Mouse (Mus musculus) left cerebral cortex, postnatal 4 days (tissue): Measurements from ENCODE around the gene Mpg. TPM values are rescaled to one million over a fixed set of nuclear protein-coding genes. Genes with fewer than 3 reads are reported as not detected.
A peak's percentile ranks its signal among the peaks of the same experiment; 100 is the strongest.

Source experiments
- DNase-seq: peaks from one replicate; pipeline ENCODE4 v3.0.0-alpha.2; 2022
- intact Hi-C: fragments of 180-260 bp; cut with DNase I; formaldehyde crosslinking; loops from one replicate; pipeline ENCODE4 v1.15.1; 2025
- total RNA-seq, 2 experiments: library from RNA; stranded (reverse); gene quantifications; 2 replicates each; pipeline ENCODE4 v1.2.3; 2021

Mpg gene
- 10 to 100 TPM; 21.5 to 22.5 TPM for total RNA-seq

- DNase-seq = peak; percentile 90
- intact Hi-C loops = no loop called here
Observed at GRCm38 (mm10) chr11:32226124-32226871, at the start of gene Mpg. Gene Mpg, plus strand, starts transcription at chr11:32226505.

- DNase-seq = no peak
- intact Hi-C loops = no loop called here
Observed at GRCm38 (mm10) chr11:32178506-32178905, 47.8 kb upstream of the Mpg start.

- intact Hi-C loops = loop anchor here (5.0 kb wide), 1 partner anchor 56 kb away; no protein-coding TSS in a partner anchor
- no peak for DNase-seq
Observed at GRCm38 (mm10) chr11:32181246-32181645, 45.1 kb upstream of the Mpg start.

GRCm38 (mm10) chr11:32181973-32182868 is 44.1 kb upstream of the Mpg start:
- peak; percentile 92 for DNase-seq
- intact Hi-C loops = loop anchor here (5.0 kb wide), 1 partner anchor 55 kb away; no protein-coding TSS in a partner anchor

- no peak for DNase-seq
- intact Hi-C loops = loop anchor here (5.0 kb wide), 1 partner anchor 53 kb away; no protein-coding TSS in a partner anchor
Observed at GRCm38 (mm10) chr11:32184469-32184868, 41.8 kb upstream of the Mpg start.

GRCm38 (mm10) chr11:32186031-32186430 is 40.3 kb upstream of the Mpg start:
- intact Hi-C loops = no loop called here
- no peak for DNase-seq

- DNase-seq = no peak
- intact Hi-C loops = no loop called here
Observed at GRCm38 (mm10) chr11:32187256-32187655, 39.0 kb upstream of the Mpg start.

GRCm38 (mm10) chr11:32188881-32189280 is 37.4 kb upstream of the Mpg start:
- intact Hi-C loops = no loop called here
- no peak for DNase-seq

GRCm38 (mm10) chr11:32189434-32189833 is 36.9 kb upstream of the Mpg start:
- no peak for DNase-seq
- intact Hi-C loops = no loop called here

- intact Hi-C loops = no loop called here
- peak; percentile 37 for DNase-seq
Observed at GRCm38 (mm10) chr11:32190119-32190518, 36.2 kb upstream of the Mpg start.

- DNase-seq = no peak
- intact Hi-C loops = no loop called here
Observed at GRCm38 (mm10) chr11:32190603-32191110, 35.6 kb upstream of the Mpg start.

GRCm38 (mm10) chr11:32193156-32193555 is 33.1 kb upstream of the Mpg start:
- no peak for DNase-seq
- intact Hi-C loops = no loop called here

GRCm38 (mm10) chr11:32194086-32194485 is 32.2 kb upstream of the Mpg start:
- intact Hi-C loops = no loop called here
- DNase-seq = no peak

GRCm38 (mm10) chr11:32194626-32195025 is 31.7 kb upstream of the Mpg start:
- intact Hi-C loops = no loop called here
- no peak for DNase-seq

- no peak for DNase-seq
- intact Hi-C loops = no loop called here
Observed at GRCm38 (mm10) chr11:32195867-32196540, 30.3 kb upstream of the Mpg start.

GRCm38 (mm10) chr11:32196727-32197126 is 29.6 kb upstream of the Mpg start:
- intact Hi-C loops = no loop called here
- DNase-seq = no peak

GRCm38 (mm10) chr11:32197766-32198165 is 28.5 kb upstream of the Mpg start:
- no peak for DNase-seq
- intact Hi-C loops = no loop called here

GRCm38 (mm10) chr11:32198256-32198955 is 27.9 kb upstream of the Mpg start:
- no peak for DNase-seq
- intact Hi-C loops = no loop called here

GRCm38 (mm10) chr11:32199230-32199629 is 27.1 kb upstream of the Mpg start:
- intact Hi-C loops = no loop called here
- no peak for DNase-seq

- intact Hi-C loops = no loop called here
- no peak for DNase-seq
Observed at GRCm38 (mm10) chr11:32200075-32200601, 26.2 kb upstream of the Mpg start, which contains the start of gene Il9r. Gene Il9r, minus strand, starts transcription at chr11:32200279.
